Mouse (Mus musculus): ENCODE measurements at regions not wholly inside any gene's neighbourhood (a gene's known extent, or its start where the extent isn't known, plus 50 kb on each side); places are given as distances from the start of the nearest gene placed in this dataset.

GRCm38 (mm10) chr16:5438405-5438804 is 182.6 kb upstream of the Eef2kmt start:
- Histone ChIP-seq H3K27me3 (no peaks in the 10 kb centered on the region), H3K27ac (no peak overlapping the region), H3K4me1 (no peaks in the 10 kb centered on the region), H3K4me2 (no peak overlapping the region), H3K36me3 (no peaks in the 10 kb centered on the region), H3K9me3 (no peaks in the 10 kb centered on the region), H3K9ac (no peak overlapping the region), H3K4me3 (no peak overlapping the region)
- 83% methylated on average over 2 of the region's 2 CpGs for WGBS
- no peak for ATAC-seq (ENCODE audit: borderline replicate concordance, extremely low read depth, low FRiP score, low TSS enrichment)

GRCm38 (mm10) chr16:5431689-5432088 is 175.9 kb upstream of the Eef2kmt start:
- WGBS: 63% methylated on average over 5 of the region's 5 CpGs
- Histone ChIP-seq H3K4me2 (no peak overlapping the region), H3K36me3 (no peaks in the 10 kb centered on the region), H3K27me3 (no peaks in the 10 kb centered on the region), H3K4me3 (no peak overlapping the region), H3K9ac (no peak overlapping the region), H3K9me3 (no peaks in the 10 kb centered on the region), H3K4me1 (no peaks in the 10 kb centered on the region), H3K27ac (no peak overlapping the region)
- no peak for ATAC-seq (ENCODE audit: borderline replicate concordance, extremely low read depth, low FRiP score, low TSS enrichment)

- H3K27ac ChIP-seq: no peak overlapping the region
- peak; percentile 65; the same call in 1 of the 2 replicates for ATAC-seq (ENCODE audit: borderline replicate concordance, extremely low read depth, low FRiP score, low TSS enrichment)
- no peaks in the 10 kb centered on the region for H3K27me3 ChIP-seq
- no peaks in the 10 kb centered on the region for H3K9me3 ChIP-seq
- no peak overlapping the region for H3K4me2 ChIP-seq
- H3K4me3 ChIP-seq: no peak overlapping the region
- WGBS: 44% methylated on average over 3 of the region's 3 CpGs
- no peak overlapping the region for H3K9ac ChIP-seq
- H3K36me3 ChIP-seq: no peaks in the 10 kb centered on the region
- H3K4me1 ChIP-seq: no peaks in the 10 kb centered on the region
Measured at GRCm38 (mm10) chr16:5431111-5431510, 175.3 kb upstream of the Eef2kmt start.

- no peaks in the 10 kb centered on the region for H3K4me1 ChIP-seq
- H3K4me3 ChIP-seq: no peak overlapping the region
- no peak for ATAC-seq (ENCODE audit: borderline replicate concordance, extremely low read depth, low FRiP score, low TSS enrichment)
- H3K27me3 ChIP-seq: no peaks in the 10 kb centered on the region
- H3K4me2 ChIP-seq: no peak overlapping the region
- H3K9ac ChIP-seq: no peak overlapping the region
- no peaks in the 10 kb centered on the region for H3K9me3 ChIP-seq
- H3K27ac ChIP-seq: no peak overlapping the region
- H3K36me3 ChIP-seq: no peaks in the 10 kb centered on the region
- 60% methylated on average over 2 of the region's 2 CpGs for WGBS
Measured at GRCm38 (mm10) chr16:5429466-5429865, 173.7 kb upstream of the Eef2kmt start.

GRCm38 (mm10) chr16:5425908-5426307 is 170.1 kb upstream of the Eef2kmt start:
- 83% methylated on average over 2 of the region's 2 CpGs for WGBS
- no peak overlapping the region for H3K4me3 ChIP-seq
- no peaks in the 10 kb centered on the region for H3K36me3 ChIP-seq
- no peak for ATAC-seq (ENCODE audit: borderline replicate concordance, extremely low read depth, low FRiP score, low TSS enrichment)
- no peaks in the 10 kb centered on the region for H3K27me3 ChIP-seq
- no peak overlapping the region for H3K9ac ChIP-seq
- H3K4me1 ChIP-seq: no peaks in the 10 kb centered on the region
- no peak overlapping the region for H3K27ac ChIP-seq
- no peaks in the 10 kb centered on the region for H3K9me3 ChIP-seq
- H3K4me2 ChIP-seq: no peak overlapping the region

GRCm38 (mm10) chr16:5422041-5422440 is 166.3 kb upstream of the Eef2kmt start:
- no peak for ATAC-seq (ENCODE audit: borderline replicate concordance, extremely low read depth, low FRiP score, low TSS enrichment)
- 85% methylated on average over 6 of the region's 6 CpGs for WGBS
- H3K9me3 ChIP-seq: no peaks in the 10 kb centered on the region
- no peaks in the 10 kb centered on the region for H3K27me3 ChIP-seq
- no peak overlapping the region for H3K4me3 ChIP-seq
- H3K4me2 ChIP-seq: no peak overlapping the region
- H3K27ac ChIP-seq: no peak overlapping the region
- H3K36me3 ChIP-seq: no peaks in the 10 kb centered on the region
- H3K4me1 ChIP-seq: no peaks in the 10 kb centered on the region
- no peak overlapping the region for H3K9ac ChIP-seq

GRCm38 (mm10) chr16:5421591-5421990 is 165.8 kb upstream of the Eef2kmt start:
- Histone ChIP-seq H3K27ac (no peak overlapping the region), H3K4me1 (no peaks in the 10 kb centered on the region), H3K9ac (no peak overlapping the region), H3K4me3 (no peak overlapping the region), H3K9me3 (no peaks in the 10 kb centered on the region), H3K4me2 (no peak overlapping the region), H3K27me3 (no peaks in the 10 kb centered on the region), H3K36me3 (no peaks in the 10 kb centered on the region)
- 70% methylated on average over 5 of the region's 5 CpGs for WGBS
- ATAC-seq (ENCODE audit: borderline replicate concordance, extremely low read depth, low FRiP score, low TSS enrichment): no peak

- Histone ChIP-seq H3K4me3 (no peak overlapping the region), H3K4me2 (no peak overlapping the region), H3K27me3 (no peaks in the 10 kb centered on the region), H3K27ac (no peak overlapping the region), H3K9me3 (no peaks in the 10 kb centered on the region), H3K36me3 (no peaks in the 10 kb centered on the region), H3K4me1 (no peaks in the 10 kb centered on the region), H3K9ac (no peak overlapping the region)
- no peak for ATAC-seq (ENCODE audit: borderline replicate concordance, extremely low read depth, low FRiP score, low TSS enrichment)
- WGBS: 72% methylated on average over 3 of the region's 3 CpGs
Measured at GRCm38 (mm10) chr16:5419467-5419866, 163.7 kb upstream of the Eef2kmt start.

GRCm38 (mm10) chr16:5418462-5419197 is 162.8 kb upstream of the Eef2kmt start:
- Histone ChIP-seq H3K9me3 (no peaks in the 10 kb centered on the region), H3K4me1 (no peaks in the 10 kb centered on the region), H3K4me2 (no peak overlapping the region), H3K27ac (no peak overlapping the region), H3K27me3 (no peaks in the 10 kb centered on the region), H3K4me3 (no peak overlapping the region), H3K9ac (no peak overlapping the region), H3K36me3 (no peaks in the 10 kb centered on the region)
- 59% methylated on average over 4 of the region's 4 CpGs for WGBS
- 0 out of 2 replicates have a peak, but pooled peaks have one; percentile 46 for ATAC-seq (ENCODE audit: borderline replicate concordance, extremely low read depth, low FRiP score, low TSS enrichment)

GRCm38 (mm10) chr16:5415310-5415709 is 159.5 kb upstream of the Eef2kmt start:
- Histone ChIP-seq H3K9me3 (no peaks in the 10 kb centered on the region), H3K9ac (no peak overlapping the region), H3K27ac (no peak overlapping the region), H3K4me2 (no peak overlapping the region), H3K27me3 (no peaks in the 10 kb centered on the region), H3K4me3 (no peak overlapping the region), H3K4me1 (no peaks in the 10 kb centered on the region), H3K36me3 (no peaks in the 10 kb centered on the region)
- 68% methylated on average over 4 of the region's 4 CpGs for WGBS
- ATAC-seq (ENCODE audit: borderline replicate concordance, extremely low read depth, low FRiP score, low TSS enrichment): no peak

GRCm38 (mm10) chr16:5411819-5412385 is 156.1 kb upstream of the Eef2kmt start:
- Histone ChIP-seq H3K4me2 (no peak overlapping the region), H3K36me3 (no peaks in the 10 kb centered on the region), H3K27me3 (no peaks in the 10 kb centered on the region), H3K4me3 (no peak overlapping the region), H3K9ac (no peak overlapping the region), H3K9me3 (no peaks in the 10 kb centered on the region), H3K4me1 (no peaks in the 10 kb centered on the region), H3K27ac (no peak overlapping the region)
- no peak for ATAC-seq (ENCODE audit: borderline replicate concordance, extremely low read depth, low FRiP score, low TSS enrichment)
- 66% methylated on average over 5 of the region's 5 CpGs for WGBS

GRCm38 (mm10) chr16:5406711-5407110 is 150.9 kb upstream of the Eef2kmt start:
- Histone ChIP-seq H3K9me3 (no peaks in the 10 kb centered on the region), H3K4me2 (no peak overlapping the region), H3K4me1 (no peaks in the 10 kb centered on the region), H3K27ac (no peak overlapping the region), H3K27me3 (no peaks in the 10 kb centered on the region), H3K9ac (no peak overlapping the region), H3K4me3 (no peak overlapping the region), H3K36me3 (no peaks in the 10 kb centered on the region)
- ATAC-seq (ENCODE audit: borderline replicate concordance, extremely low read depth, low FRiP score, low TSS enrichment): peak; percentile 35; the same call in 1 of the 2 replicates
- 5% methylated on average over 11 of the region's 11 CpGs for WGBS
